Mouse (Mus musculus): ENCODE measurements around the gene Sqor. TPM values are rescaled to one million over a fixed set of nuclear protein-coding genes. Genes with fewer than 3 reads are reported as not detected.

Sqor gene
- 10 to 100 TPM; 45.8 to 67.7 (median 56.3) TPM for total RNA-seq (2022)

- peak; percentile 79 for DNase-seq (ENCODE audit: low spot score)
Observed at GRCm38 (mm10) chr2:122765071-122765793, at the start of gene Sqor. Gene Sqor (plus strand): TSS chr2:122765237.

- no peak for DNase-seq (ENCODE audit: low spot score)
Observed at GRCm38 (mm10) chr2:122716301-122716842, 48.7 kb upstream of the Sqor start.

GRCm38 (mm10) chr2:122719232-122719631 lies 45.8 kb upstream of the Sqor start:
- no peak for DNase-seq (ENCODE audit: low spot score)

GRCm38 (mm10) chr2:122720564-122720963 lies 44.5 kb upstream of the Sqor start:
- DNase-seq (ENCODE audit: low spot score) = no peak

GRCm38 (mm10) chr2:122725604-122726003 lies 39.4 kb upstream of the Sqor start:
- no peak for DNase-seq (ENCODE audit: low spot score)

GRCm38 (mm10) chr2:122731456-122731855 lies 33.6 kb upstream of the Sqor start:
- DNase-seq (ENCODE audit: low spot score) = no peak

- peak; percentile 85 for DNase-seq (ENCODE audit: low spot score)
Observed at GRCm38 (mm10) chr2:122737894-122738830, 26.9 kb upstream of the Sqor start, which contains the start of gene Bloc1s6. Gene Bloc1s6 (plus strand): TSS chr2:122738503.

GRCm38 (mm10) chr2:122739023-122739422 lies 26.0 kb upstream of the Sqor start:
- no peak for DNase-seq (ENCODE audit: low spot score)

- peak; percentile 33 for DNase-seq (ENCODE audit: low spot score)
Observed at GRCm38 (mm10) chr2:122746461-122746860, 18.6 kb upstream of the Sqor start.

GRCm38 (mm10) chr2:122753739-122754343 lies 11.2 kb upstream of the Sqor start:
- peak; percentile 35 for DNase-seq (ENCODE audit: low spot score)

GRCm38 (mm10) chr2:122759791-122760190 lies 5.2 kb upstream of the Sqor start:
- DNase-seq (ENCODE audit: low spot score) = no peak

- peak; percentile 30 for DNase-seq (ENCODE audit: low spot score)
Observed at GRCm38 (mm10) chr2:122762991-122763390, 2.0 kb upstream of the Sqor start.

GRCm38 (mm10) chr2:122764526-122764925 lies 511 bp upstream of the Sqor start:
- DNase-seq (ENCODE audit: low spot score) = no peak

- no peak for DNase-seq (ENCODE audit: low spot score)
Observed at GRCm38 (mm10) chr2:122765794-122766145, 733 bp downstream of the Sqor start.

- DNase-seq (ENCODE audit: low spot score) = peak; percentile 49
Observed at GRCm38 (mm10) chr2:122771002-122771401, 6.0 kb downstream of the Sqor start.

- DNase-seq (ENCODE audit: low spot score) = no peak
Observed at GRCm38 (mm10) chr2:122772899-122773298, 7.9 kb downstream of the Sqor start.

- DNase-seq (ENCODE audit: low spot score) = no peak
Observed at GRCm38 (mm10) chr2:122775491-122775890, 10.5 kb downstream of the Sqor start.

- DNase-seq (ENCODE audit: low spot score) = no peak
Observed at GRCm38 (mm10) chr2:122776823-122777222, 11.8 kb downstream of the Sqor start.

- no peak for DNase-seq (ENCODE audit: low spot score)
Observed at GRCm38 (mm10) chr2:122779967-122780366, 14.9 kb downstream of the Sqor start.

GRCm38 (mm10) chr2:122780447-122780846 lies 15.4 kb downstream of the Sqor start:
- DNase-seq (ENCODE audit: low spot score) = no peak

- peak; percentile 26 for DNase-seq (ENCODE audit: low spot score)
Observed at GRCm38 (mm10) chr2:122781590-122782356, 16.7 kb downstream of the Sqor start.
